Mouse (Mus musculus) C2C12 (cell line): Measurements from ENCODE around the gene Cd84.

ENCODE experiments used
- CEBPB ChIP-seq: IDR thresholded peaks from one replicate; pipeline ENCODE4 v1.6.1; 2011; ENCODE audit warnings: low read depth, mild to moderate bottlenecking, control low read depth, moderate library complexity
- CTCF ChIP-seq: IDR thresholded peaks from one replicate; pipeline ENCODE4 v1.5.1; 2011; ENCODE audit not compliant: control insufficient read depth, insufficient read depth, insufficient read length
- FOSL1 ChIP-seq: IDR thresholded peaks from one replicate; pipeline ENCODE4 v1.8.0; 2011; ENCODE audit warnings: mild to moderate bottlenecking, low read length; ENCODE audit not compliant: poor library complexity, insufficient read depth, severe bottlenecking
- MYOG ChIP-seq: IDR thresholded peaks from one replicate; pipeline ENCODE4 v1.6.1; 2011; ENCODE audit not compliant: control insufficient read depth, insufficient read length; ENCODE audit errors: extremely low read depth

GRCm38 (mm10) chr1:171865467-171865866, 26.0 kb downstream of the Cd84 start:
- TF ChIP-seq CTCF: no peak
- TF ChIP-seq CEBPB: no peak
- no peak for TF ChIP-seq FOSL1
- no peak for TF ChIP-seq MYOG
